12 mouse cellular contexts compared by ENCODE assay signal in the genomic region with DNA sequence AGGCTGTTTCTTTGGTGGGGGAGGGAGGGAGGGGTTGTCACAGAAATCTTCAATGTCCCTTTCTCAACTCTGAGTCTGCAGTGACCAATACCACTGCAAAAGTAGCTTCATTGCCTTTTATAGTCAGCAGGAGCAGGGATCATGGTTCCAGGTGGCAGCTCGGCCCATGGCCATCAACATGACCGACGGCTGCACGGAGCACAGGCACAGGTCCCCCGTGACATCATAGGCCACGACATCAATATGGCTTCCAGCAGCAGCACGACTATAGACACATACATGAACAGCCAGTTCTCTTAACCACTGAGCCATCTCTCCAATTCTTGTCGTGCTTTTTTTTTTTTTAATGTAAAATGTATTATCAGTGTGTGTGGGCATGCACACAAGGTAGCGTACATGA. TPM values are rescaled to one million over a fixed set of nuclear protein-coding genes. Genes with fewer than 3 reads are reported as not detected.
A peak's percentile ranks its signal among the peaks of the same experiment; 100 is the strongest.
DNase-seq lines count a peak whose midpoint lies in the region; ATAC-seq and TF ChIP-seq lines count a peak whose summit lies in the region.
"Had no signal": no experiment of that assay in that cellular context is flagged by ENCODE, and none has a peak within 500 bp of the region (broad histone marks: within the 10 kb centered on the region; RNA-seq: fewer than 3 reads in every experiment).

No protein-coding gene starts in this region.

- H3K9me3 ChIP-seq in liver, postnatal 0 days (ENCODE audit: low read length), result no peaks in the 10 kb centered on the region
- H3K9me3 ChIP-seq in MEL (replicated peaks; ENCODE audit: insufficient read depth, low read length), result no peaks in the 10 kb centered on the region
- no peaks in the 10 kb centered on the region for H3K9me3 ChIP-seq in stomach, postnatal 0 days (ENCODE audit: control insufficient read depth, low read length)
- H3K9me3 ChIP-seq: embryonic facial prominence, embryonic 10.5 days; embryonic facial prominence, embryonic 12.5 days; forebrain, embryonic 13.5 days; forebrain, embryonic 15.5 days; G1E had no signal

- H3K4me1 ChIP-seq in liver, postnatal 0 days (ENCODE audit: insufficient read depth), result peaks cover 3% of the 10 kb centered on the region; the same call in 1 of the 2 replicates
- peaks cover 11 to 16% of the 10 kb centered on the region in 2 experiments; a peak in 3 of 4 replicates for H3K4me1 ChIP-seq in MEL (ENCODE audit: control insufficient read depth in 1 of 2, insufficient read depth in 2 of 2, low read length in 2 of 2)
- H3K4me1 ChIP-seq in stomach, postnatal 0 days (replicated peaks; ENCODE audit: control insufficient read depth, insufficient read depth), result no peaks in the 10 kb centered on the region

- WGBS in liver, postnatal 0 days (ENCODE audit: insufficient replicate concordance), result 79% methylated on average over 9 of the region's 9 CpGs
- 83% methylated on average over 9 of the region's 9 CpGs for WGBS in stomach, postnatal 0 days

- no peaks in the 10 kb centered on the region for H3K27me3 ChIP-seq in liver, postnatal 0 days (ENCODE audit: insufficient read depth, low read length)
- peaks cover 2% of the 10 kb centered on the region in 2 experiments; a peak in 2 of 4 replicates for H3K27me3 ChIP-seq in MEL (ENCODE audit: control insufficient read depth in 1 of 2, insufficient read depth in 2 of 2, low read length in 2 of 2)
- H3K27me3 ChIP-seq in stomach, postnatal 0 days (ENCODE audit: control insufficient read depth, insufficient read depth, low read length), result no peaks in the 10 kb centered on the region
- H3K27me3 ChIP-seq: forebrain, embryonic 13.5 days; forebrain, embryonic 15.5 days had no signal

- TF ChIP-seq EP300 in liver, postnatal 0 days (IDR thresholded peaks at IDR 0.05; ENCODE audit: low read depth), result no peak
- no peak for TF ChIP-seq EP300 in MEL (IDR thresholded peaks at IDR 0.05; ENCODE audit: low read depth in 1 of 2, low read length in 2 of 2)
- TF ChIP-seq EP300 in stomach, postnatal 0 days (optimal IDR thresholded peaks at IDR 0.05), result no peak

- DNase-seq in kidney, adult 9 months, result peak; percentile 5
- DNase-seq in kidney, postnatal 36 days, result no peak
- DNase-seq in liver, postnatal 0 days, result peak; percentile 16
- DNase-seq in liver (no peak), MEL (ENCODE audit: low read depth, low spot score) (no peak)
- DNase-seq in stomach, postnatal 0 days (ENCODE audit: low spot score), result peak; percentile 14
- no peak for DNase-seq in urinary bladder, adult 18-20 months (ENCODE audit: low spot score in 2 of 2)

- no peak overlapping the region for H3K27ac ChIP-seq in liver, postnatal 0 days (ENCODE audit: low read depth)
- H3K27ac ChIP-seq in MEL (ENCODE audit: control insufficient read depth, low read depth, low read length), result no peak overlapping the region
- H3K27ac ChIP-seq in stomach, postnatal 0 days (replicated peaks), result no peak overlapping the region
- H3K27ac ChIP-seq: embryonic facial prominence, embryonic 10.5 days; embryonic facial prominence, embryonic 12.5 days; forebrain, embryonic 13.5 days; forebrain, embryonic 15.5 days had no signal

- no peak overlapping the region for H3K4me3 ChIP-seq in liver, postnatal 0 days (ENCODE audit: low read depth, low read length)
- H3K4me3 ChIP-seq in MEL (ENCODE audit: control insufficient read depth in 1 of 2, insufficient read depth in 1 of 2, low read depth in 2 of 2, low read length in 2 of 2), result no peak overlapping the region
- H3K4me3 ChIP-seq in stomach, postnatal 0 days (ENCODE audit: low read depth, low read length), result no peak overlapping the region
- H3K4me3 ChIP-seq: embryonic facial prominence, embryonic 10.5 days; embryonic facial prominence, embryonic 12.5 days; forebrain, embryonic 13.5 days; forebrain, embryonic 15.5 days had no signal

- no peak for ATAC-seq in liver, postnatal 0 days
- ATAC-seq in stomach, postnatal 0 days (ENCODE audit: low FRiP score, low TSS enrichment), result no peak
- ATAC-seq: forebrain, embryonic 13.5 days; forebrain, embryonic 15.5 days had no signal

- H3K4me2 ChIP-seq in liver, postnatal 0 days (ENCODE audit: low read depth, low read length), result no peak overlapping the region
- no peak overlapping the region for H3K4me2 ChIP-seq in stomach, postnatal 0 days (replicated peaks; ENCODE audit: low read depth)
- H3K4me2 ChIP-seq: embryonic facial prominence, embryonic 12.5 days; forebrain, embryonic 13.5 days; forebrain, embryonic 15.5 days had no signal

- no peak for TF ChIP-seq RAD21 in MEL (IDR thresholded peaks at IDR 0.05; ENCODE audit: low read depth, low read length)

- no peak overlapping the region for H3K9ac ChIP-seq in liver, postnatal 0 days (replicated peaks)
- H3K9ac ChIP-seq in MEL (ENCODE audit: control insufficient read depth, low read depth, low read length, poor library complexity, severe bottlenecking), result no peak overlapping the region
- H3K9ac ChIP-seq in stomach, postnatal 0 days (ENCODE audit: low read length), result no peak overlapping the region
- H3K9ac ChIP-seq: embryonic facial prominence, embryonic 12.5 days; forebrain, embryonic 13.5 days; forebrain, embryonic 15.5 days had no signal

- no peak for TF ChIP-seq CTCF in liver, postnatal 0 days (IDR thresholded peaks at IDR 0.05; ENCODE audit: low read depth)
- TF ChIP-seq CTCF in MEL (IDR thresholded peaks at IDR 0.05 in 2 of 3, conservative IDR thresholded peaks at IDR 0.05 in 1 of 3; ENCODE audit: control insufficient read depth in 1 of 3, insufficient read depth in 1 of 3, low read depth in 2 of 3, low read length in 3 of 3, poor library complexity in 1 of 3, severe bottlenecking in 1 of 3), result no peak
- TF ChIP-seq CTCF in stomach, postnatal 0 days (IDR thresholded peaks at IDR 0.05; ENCODE audit: low read depth), result no peak

- peaks cover 2% of the 10 kb centered on the region; the same call in 1 of the 2 replicates for H3K36me3 ChIP-seq in liver, postnatal 0 days (replicated peaks; ENCODE audit: insufficient read depth, low read length)
- peaks cover 0 to 9% of the 10 kb centered on the region in 2 experiments; a peak in 3 of 4 replicates for H3K36me3 ChIP-seq in MEL (ENCODE audit: control insufficient read depth in 1 of 2, insufficient read depth in 2 of 2, low read length in 2 of 2)
- H3K36me3 ChIP-seq in stomach, postnatal 0 days (ENCODE audit: control insufficient read depth, insufficient read depth, low read length), result no peaks in the 10 kb centered on the region
- H3K36me3 ChIP-seq: embryonic facial prominence, embryonic 10.5 days; embryonic facial prominence, embryonic 12.5 days; forebrain, embryonic 15.5 days; G1E had no signal

- TF ChIP-seq POLR2A in MEL (IDR thresholded peaks at IDR 0.05; ENCODE audit: control insufficient read depth in 1 of 2, insufficient read depth in 1 of 2, low read depth in 1 of 2, low read length in 2 of 2, poor library complexity in 1 of 2), result no peak

- H3K79me2 ChIP-seq in MEL (ENCODE audit: control insufficient read depth, insufficient read depth, low read length, poor library complexity), result no peaks in the 10 kb centered on the region

TF ChIP-seq in MEL, 35 proteins besides CTCF, POLR2A, EP300 and RAD21:
- 0 out of 2 replicates have a peak, but pooled peaks have one; percentile 1 for TF ChIP-seq USF1 (IDR thresholded peaks at IDR 0.05; ENCODE audit: low read depth, low read length)
- TF ChIP-seq POLR2AphosphoS5 (IDR thresholded peaks at IDR 0.05; ENCODE audit: borderline replicate concordance, low read depth, low read length), result no peak
- no peak for TF ChIP-seq E2F4 (IDR thresholded peaks at IDR 0.05; ENCODE audit: borderline replicate concordance, low read depth, low read length)
- TF ChIP-seq CHD2 (IDR thresholded peaks at IDR 0.05; ENCODE audit: low read length), result no peak
- no peak for TF ChIP-seq MYB (IDR thresholded peaks at IDR 0.05; ENCODE audit: low read depth, low read length)
- no peak for TF ChIP-seq UBTF (IDR thresholded peaks at IDR 0.05; ENCODE audit: borderline replicate concordance, insufficient read depth, low read depth, low read length)
- no peak for TF ChIP-seq SMC3 (IDR thresholded peaks at IDR 0.05; ENCODE audit: low read depth, low read length)
- no peak for TF ChIP-seq ETS1 (IDR thresholded peaks at IDR 0.05; ENCODE audit: low read depth, low read length)

RNA-seq across cellular contexts. Expression of a gene that starts 48.8 kb away (rescaled TPM):
- 81.0 and 87.7 TPM in 2 replicates for polyA plus RNA-seq in liver, postnatal 0 days (2015; fragmentation: Nextera tagmentation; extraction: Ambion mirVana)
- 24.4 and 37.6 TPM in 2 replicates for total RNA-seq in MEL (2012; rRNA removed)
- 10 to 100 TPM in 1 of 2 experiments, not detected in 1; 59.7 TPM for polyA plus RNA-seq in MEL (2012; ENCODE audit: insufficient read depth in 1 of 2, insufficient read length in 2 of 2, low read depth in 1 of 2, low replicate concordance in 2 of 2, missing spikeins in 1 of 2)
- polyA plus RNA-seq in stomach, postnatal 0 days (2015; fragmentation: Nextera tagmentation; extraction: Ambion mirVana), result 93.5 and 105 TPM in 2 replicates

Comparison
In these comparisons a context has a peak if more than half of its experiments do, and no peak if none do; other contexts are left out.
1. DNase-seq: peak in kidney, adult 9 months (single experiment), liver, postnatal 0 days (single experiment) and stomach, postnatal 0 days (single experiment); none in kidney, postnatal 36 days (0 of 2), liver (single experiment), MEL (single experiment) and urinary bladder, adult 18-20 months (0 of 2).